Mouse (Mus musculus) frontal cortex, postnatal 10 days (tissue): ENCODE measurements around the gene Enpp7.
A peak's percentile ranks its signal among the peaks of the same experiment; 100 is the strongest.

ENCODE experiments used
- DNase-seq, 2 experiments: peaks; one replicate each; pipeline ENCODE4 v3.0.0; 2022; ENCODE audit warnings: low spot score in 2 of 2, mixed read lengths in 1 of 2

The Enpp7 gene

GRCm38 (mm10) chr11:119035686-119036165, 47.7 kb downstream of the Enpp7 start:
- DNase-seq = peak in 1 of 2 experiments; percentile 13

GRCm38 (mm10) chr11:119036447-119036846, 48.5 kb downstream of the Enpp7 start:
- DNase-seq = no peak

GRCm38 (mm10) chr11:119036934-119037779, 49.2 kb downstream of the Enpp7 start:
- DNase-seq = no peak

GRCm38 (mm10) chr11:119037780-119038401, 49.9 kb downstream of the Enpp7 start:
- DNase-seq = peak in 1 of 2 experiments; percentile 14

GRCm38 (mm10) chr11:119038744-119039484, 50.9 kb downstream of the Enpp7 start:
- no peak for DNase-seq

- no peak for DNase-seq
Observed at GRCm38 (mm10) chr11:119039732-119040512, 51.9 kb downstream of the Enpp7 start.

- peak; percentile 100 for DNase-seq
Observed at GRCm38 (mm10) chr11:119040600-119041324, 52.8 kb downstream of the Enpp7 start, which contains the start of gene Cbx8. Cbx8 (minus strand) TSS chr11:119040969.

- DNase-seq = peak in 1 of 2 experiments; percentile 79
Observed at GRCm38 (mm10) chr11:119041325-119041716, 53.3 kb downstream of the Enpp7 start.

- DNase-seq = no peak
Observed at GRCm38 (mm10) chr11:119041750-119042465, 53.9 kb downstream of the Enpp7 start.
